Mouse (Mus musculus) liver, adult 2 months (tissue): ENCODE results near the gene Cdc27.

Experiments used
- CTCF ChIP-seq: fragments of 200-500 bp; IDR thresholded peaks from 2 replicates; pipeline ENCODE4 v1.5.1; 2011; ENCODE audit warnings: low read depth, low read length, control low read depth
- POLR2A ChIP-seq: fragments of 200-500 bp; IDR thresholded peaks from 2 replicates; pipeline ENCODE4 v1.6.1; 2011; ENCODE audit warnings: low read length, control low read depth; ENCODE audit not compliant: insufficient read depth; ENCODE audit errors: extremely low read depth

GRCm38 (mm10) chr11:104558651-104559403 lies 8.4 kb upstream of the Cdc27 start:
- TF ChIP-seq POLR2A (no peak), CTCF (no peak)
